Mouse (Mus musculus) gastrocnemius, postnatal 10 days (tissue): ENCODE data around the gene Pla2g5. TPM values are rescaled to one million over a fixed set of nuclear protein-coding genes. Genes with fewer than 3 reads are reported as not detected.

Source experiments
- DNase-seq: peaks from one replicate; pipeline ENCODE4 v3.0.0; 2021; ENCODE audit warnings: mixed read lengths
- total RNA-seq, 2 experiments: library from RNA; stranded (reverse); gene quantifications; 2 replicates each; pipeline ENCODE4 v1.2.3; 2021

Gene Pla2g5
- total RNA-seq, 2 experiments from 2014 or later: 2.3 to 5.6 TPM

GRCm38 (mm10) chr4:138796513-138797216 lies 66.6 kb downstream of the Pla2g5 start:
- DNase-seq: no peak

GRCm38 (mm10) chr4:138794344-138794743 lies 68.9 kb downstream of the Pla2g5 start:
- no peak for DNase-seq

- peak; percentile 44 for DNase-seq
Observed at GRCm38 (mm10) chr4:138793276-138793675, 70.0 kb downstream of the Pla2g5 start.

- no peak for DNase-seq
Observed at GRCm38 (mm10) chr4:138792599-138792998, 70.7 kb downstream of the Pla2g5 start.

GRCm38 (mm10) chr4:138791452-138791851 lies 71.8 kb downstream of the Pla2g5 start:
- DNase-seq: no peak

- DNase-seq: no peak
Observed at GRCm38 (mm10) chr4:138788381-138788780, 74.9 kb downstream of the Pla2g5 start.

- DNase-seq: no peak
Observed at GRCm38 (mm10) chr4:138786141-138786540, 77.1 kb downstream of the Pla2g5 start.

- DNase-seq: no peak
Observed at GRCm38 (mm10) chr4:138785721-138786120, 77.6 kb downstream of the Pla2g5 start.

GRCm38 (mm10) chr4:138782098-138782497 lies 81.2 kb downstream of the Pla2g5 start:
- DNase-seq: no peak

- no peak for DNase-seq
Observed at GRCm38 (mm10) chr4:138780300-138780699, 83.0 kb downstream of the Pla2g5 start.

GRCm38 (mm10) chr4:138777417-138778407 lies 85.6 kb downstream of the Pla2g5 start:
- no peak for DNase-seq

GRCm38 (mm10) chr4:138775435-138775834 lies 87.8 kb downstream of the Pla2g5 start, which contains the start of gene Pla2g2d:
TSS of gene Pla2g2d (plus strand) at chr4:138775735.
- no peak for DNase-seq

GRCm38 (mm10) chr4:138772386-138772785 lies 90.9 kb downstream of the Pla2g5 start:
- no peak for DNase-seq

- DNase-seq: no peak
Observed at GRCm38 (mm10) chr4:138771970-138772369, 91.3 kb downstream of the Pla2g5 start.

- DNase-seq: no peak
Observed at GRCm38 (mm10) chr4:138762266-138762665, 101.0 kb downstream of the Pla2g5 start.

GRCm38 (mm10) chr4:138757416-138757815 lies 105.9 kb downstream of the Pla2g5 start, which contains the start of gene Pla2g2f:
TSS of gene Pla2g2f (minus strand) at chr4:138757626.
- DNase-seq: no peak

- DNase-seq: no peak
Observed at GRCm38 (mm10) chr4:138755983-138756382, 107.3 kb downstream of the Pla2g5 start.

- DNase-seq: no peak
Observed at GRCm38 (mm10) chr4:138755439-138755838, 107.8 kb downstream of the Pla2g5 start.

- DNase-seq: no peak
Observed at GRCm38 (mm10) chr4:138754432-138754831, 108.8 kb downstream of the Pla2g5 start.

- DNase-seq: no peak
Observed at GRCm38 (mm10) chr4:138753608-138754007, 109.7 kb downstream of the Pla2g5 start.

GRCm38 (mm10) chr4:138752603-138753002 lies 110.7 kb downstream of the Pla2g5 start:
- no peak for DNase-seq
